Mouse (Mus musculus): ENCODE data around the gene Resf1.
"Not testable (repeated sequence)": the region's sequence is repeated elsewhere in the genome, so short reads cannot be mapped to it uniquely, and the experiment has no call there.

The Resf1 gene

DNA sequence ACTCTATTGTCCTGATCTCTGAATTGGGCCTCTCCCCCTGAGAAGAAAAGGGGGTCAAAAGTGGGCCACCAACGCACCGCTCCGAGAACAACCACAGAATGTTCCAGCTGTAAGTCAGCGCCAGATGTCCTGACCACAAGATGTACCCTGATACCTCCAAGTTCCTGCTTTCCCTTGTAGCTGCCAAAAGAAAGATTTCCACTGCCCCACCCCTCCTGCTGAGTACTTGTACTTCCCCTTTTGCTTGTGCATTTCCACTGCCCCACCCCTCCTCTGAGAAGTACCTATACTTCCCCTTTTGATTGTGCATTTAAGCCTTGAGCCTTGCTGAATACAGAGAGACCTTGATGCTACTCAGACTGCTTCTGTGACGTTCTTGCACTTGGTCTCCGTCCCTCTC is 39.0 kb downstream of the Resf1 start:
- not testable (repeated sequence) for DNase-seq

DNA sequence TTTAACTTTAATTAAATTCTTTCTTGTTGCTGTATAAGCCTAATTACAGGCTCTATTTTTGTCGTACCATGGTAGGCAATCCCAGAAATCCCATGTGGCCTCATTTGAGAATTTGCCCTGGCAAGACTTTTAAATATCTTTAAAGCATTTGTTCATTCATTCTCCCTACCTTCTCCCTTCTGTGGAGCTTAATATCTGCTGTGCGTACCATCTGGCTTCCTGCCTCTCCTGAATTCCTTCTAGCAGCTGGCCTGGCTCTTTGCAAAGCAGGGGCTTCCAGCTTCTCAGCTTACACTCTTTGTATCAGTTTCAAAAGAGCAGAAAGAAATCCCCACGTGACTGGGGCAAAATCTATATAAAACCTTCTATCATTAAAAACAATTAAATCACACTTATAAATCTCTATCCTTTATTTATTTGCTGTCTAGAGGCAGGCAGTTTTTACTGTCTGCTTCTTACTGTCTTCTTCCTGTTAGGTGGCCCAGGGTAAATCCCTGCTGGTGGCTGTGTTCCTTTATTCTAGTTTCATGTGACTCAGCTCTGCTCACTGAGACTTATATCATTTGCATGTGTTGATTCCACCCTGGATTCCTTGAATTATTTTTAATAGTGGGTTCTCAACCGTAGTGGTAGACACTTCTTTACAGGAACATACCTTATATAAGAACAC is 45.7 kb downstream of the Resf1 start:
- DNase-seq: no peak

- not testable (repeated sequence) for DNase-seq
Measured at GRCm38 (mm10) chr6:149355799-149356198, 46.6 kb downstream of the Resf1 start.

- DNase-seq: no peak
Measured at GRCm38 (mm10) chr6:149357155-149357554, 47.9 kb downstream of the Resf1 start.

DNA sequence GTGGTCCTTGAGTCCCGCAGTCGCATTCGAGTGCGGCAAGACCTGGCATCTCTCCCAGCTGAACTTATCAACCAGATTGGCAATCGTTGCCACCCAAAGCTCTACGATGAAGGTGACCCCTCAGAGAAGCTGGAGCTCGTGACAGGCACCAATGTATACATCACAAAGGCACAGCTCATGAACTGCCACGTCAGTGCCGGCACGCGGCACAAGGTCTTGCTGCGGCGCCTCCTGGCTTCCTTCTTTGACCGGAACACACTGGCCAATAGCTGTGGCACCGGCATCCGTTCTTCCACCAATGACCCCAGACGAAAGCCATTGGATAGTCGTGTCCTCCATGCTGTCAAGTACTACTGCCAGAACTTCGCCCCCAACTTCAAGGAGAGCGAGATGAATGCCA is 53.3 kb downstream of the Resf1 start:
- not testable (repeated sequence) for DNase-seq

GRCm38 (mm10) chr6:149365975-149366374 is 56.8 kb downstream of the Resf1 start:
- DNase-seq: not testable (repeated sequence)

GRCm38 (mm10) chr6:149366403-149366802 is 57.2 kb downstream of the Resf1 start:
- DNase-seq: no peak

- DNase-seq: peak; percentile 86 to 88
Measured at GRCm38 (mm10) chr6:149374986-149375457, 65.8 kb downstream of the Resf1 start.

DNA sequence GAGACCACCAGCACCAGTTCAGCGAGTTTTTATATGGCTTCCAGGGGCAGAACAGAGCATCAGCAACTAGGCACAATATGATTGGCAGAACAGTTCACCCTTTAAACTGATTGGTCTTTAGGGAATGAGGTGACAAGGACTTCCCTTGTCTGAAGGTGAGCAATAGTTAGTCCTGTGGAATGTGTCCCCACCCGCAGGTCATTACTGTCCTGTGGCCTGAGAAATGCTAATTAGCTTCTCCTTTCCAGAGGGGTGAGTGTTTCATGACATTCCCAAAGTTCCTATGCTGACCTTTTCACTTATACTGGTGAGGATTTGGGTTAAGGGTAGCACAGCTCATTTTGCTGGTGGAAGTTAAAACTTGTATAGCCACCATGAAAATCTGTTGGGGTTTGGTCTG is 74.3 kb downstream of the Resf1 start:
- DNase-seq: peak; percentile 12 to 46

All from kidney, postnatal 25 days (tissue).